Mouse (Mus musculus) small intestine, adult 10 weeks (tissue): ENCODE measurements around the gene Abca12. TPM values are rescaled to one million over a fixed set of nuclear protein-coding genes. Genes with fewer than 3 reads are reported as not detected.

Source experiments
- polyA plus RNA-seq: library from polyadenylated mRNA; stranded (reverse); fragments of 350-450 nt; fragmentation: Illumina TruSeq; extraction: RNeasy Lipid Tissue Mini Kit (QIAGEN cat#74804); gene quantifications from one replicate; pipeline ENCODE4 v1.2.3, GENCODE M21; 2014; ENCODE audit warnings: low replicate concordance

Abca12 gene
- polyA plus RNA-seq = not detected

DNA sequence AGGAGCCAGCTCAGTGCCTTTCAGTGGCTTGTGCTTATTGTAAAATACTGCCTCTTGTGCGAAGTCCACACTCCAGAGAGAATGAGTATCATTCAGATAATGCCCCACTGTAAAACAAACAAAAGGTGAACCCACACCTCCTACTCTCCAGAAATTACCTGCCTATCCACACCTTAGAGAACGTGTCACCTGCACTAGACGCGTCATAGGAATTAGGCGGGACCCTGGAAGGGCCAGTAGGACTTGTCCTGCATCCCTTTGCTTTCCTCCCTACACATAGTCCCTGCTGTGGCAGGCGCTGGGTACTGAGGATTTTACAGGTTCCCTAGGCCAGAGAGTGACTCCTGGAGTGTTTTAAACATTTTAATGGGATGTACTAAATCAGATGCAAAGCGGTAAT, at the start of gene Abca12:
Gene Abca12 (minus strand): TSS at position 101 of the 400 bp plus-strand sequence.

Other genes starting within 250 kb of the Abca12 start
- 45.6 TPM for gene Atic, start 142.2 kb upstream of the Abca12 start, polyA plus RNA-seq
- gene Fn1, start 238.3 kb upstream of the Abca12 start, polyA plus RNA-seq = 16.4 TPM